Mouse (Mus musculus): ENCODE results near the gene Gap43. TPM values are rescaled to one million over a fixed set of nuclear protein-coding genes. Genes with fewer than 3 reads are reported as not detected.
"Not testable (repeated sequence)": the region's sequence is repeated elsewhere in the genome, so short reads cannot be mapped to it uniquely, and the experiment has no call there.

Gap43 gene
- polyA plus RNA-seq, 1 experiment from 2014 or later, result 14.8 TPM

DNA sequence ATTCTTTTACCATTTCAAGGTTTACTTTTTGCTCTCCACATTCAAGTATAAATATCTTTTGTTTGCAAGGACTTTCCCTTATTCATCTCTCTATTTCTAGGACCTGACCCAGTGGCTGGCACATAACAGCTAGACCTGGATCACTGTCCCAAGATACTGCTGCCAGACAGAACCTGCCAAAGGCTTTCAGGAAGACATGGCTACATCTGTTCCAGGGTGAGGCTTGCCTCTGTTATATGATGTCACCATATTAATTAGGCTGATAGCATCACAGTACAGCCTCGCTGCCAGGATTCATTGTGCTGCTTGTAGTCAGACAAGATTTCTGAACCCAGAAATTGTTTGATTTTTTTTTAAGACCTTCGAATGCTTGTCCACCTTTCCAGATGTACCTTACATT is 9.6 kb upstream of the Gap43 start:
- ATAC-seq (ENCODE audit: insufficient read depth) (no peak), DNase-seq (no peak)
- 77% methylated on average over 2 of the region's 2 CpGs for WGBS
- H3K36me3 ChIP-seq (ENCODE audit: insufficient read depth), result no peaks in the 10 kb centered on the region
- H3K4me2 ChIP-seq, result no peak overlapping the region
- H3K4me3 ChIP-seq (ENCODE audit: low read depth, low read length), result no peak overlapping the region
- H3K27me3 ChIP-seq (ENCODE audit: insufficient read depth, low read length), result no peaks in the 10 kb centered on the region
- TF ChIP-seq CTCF (IDR thresholded peaks at IDR 0.05; ENCODE audit: low read depth), result no peak
- H3K4me1 ChIP-seq (ENCODE audit: insufficient read depth), result no peaks in the 10 kb centered on the region
- H3K27ac ChIP-seq (ENCODE audit: low read depth), result no peak overlapping the region
- no peaks in the 10 kb centered on the region for H3K9me3 ChIP-seq (ENCODE audit: low read depth, low read length)
- H3K9ac ChIP-seq, result no peak overlapping the region

DNA sequence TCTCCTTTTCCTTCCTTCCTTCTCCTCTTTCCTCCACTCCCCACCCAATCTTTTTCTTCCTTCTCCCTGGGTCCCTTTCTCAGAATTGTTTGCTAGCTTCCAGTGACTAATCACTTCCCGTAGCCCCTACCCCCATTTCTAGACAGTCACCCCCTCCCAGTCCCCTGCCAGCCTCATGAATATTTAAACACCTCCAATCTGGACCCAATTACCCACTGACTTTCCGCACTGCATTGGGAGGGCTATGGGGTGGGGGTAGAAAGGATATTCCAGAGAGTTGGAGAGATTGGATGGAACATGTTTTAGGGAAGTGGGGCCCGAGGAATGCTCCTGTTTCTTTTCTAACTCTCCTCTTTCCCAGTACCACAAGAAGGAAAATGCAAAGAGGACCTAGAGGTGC is 414 bp upstream of the Gap43 start:
- not testable (repeated sequence) for H3K27ac ChIP-seq (ENCODE audit: low read depth); DNase-seq; H3K4me3 ChIP-seq (ENCODE audit: low read depth, low read length); H3K4me1 ChIP-seq (ENCODE audit: insufficient read depth); H3K4me2 ChIP-seq; H3K36me3 ChIP-seq (ENCODE audit: insufficient read depth); ATAC-seq (ENCODE audit: insufficient read depth); H3K9me3 ChIP-seq (ENCODE audit: low read depth, low read length); H3K9ac ChIP-seq
- H3K27me3 ChIP-seq (ENCODE audit: insufficient read depth, low read length), result peaks cover 12% of the 10 kb centered on the region; the same call in 1 of the 2 replicates
- WGBS, result 9% methylated on average over 2 of the region's 3 CpGs

DNA sequence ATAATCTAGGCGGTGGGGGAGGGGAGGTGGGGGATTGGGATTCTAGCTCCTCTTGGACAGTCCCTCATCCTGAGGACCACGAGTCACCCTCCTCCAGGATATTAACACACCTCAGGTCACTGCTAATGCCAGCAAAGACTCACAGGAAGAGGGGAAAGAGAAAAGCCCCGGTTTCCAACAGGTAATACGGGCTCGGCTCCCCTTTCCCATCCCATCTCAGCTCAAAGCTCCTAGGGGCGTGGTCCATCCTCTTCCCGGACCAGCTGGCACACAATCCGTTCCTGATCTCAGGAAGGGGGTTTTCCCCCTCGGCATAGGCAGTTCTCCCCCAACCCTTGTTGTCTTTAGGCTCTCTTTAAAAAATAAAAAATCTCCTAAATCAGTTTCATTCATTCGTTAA is 939 bp downstream of the Gap43 start:
- H3K27me3 ChIP-seq (ENCODE audit: insufficient read depth, low read length), result peaks cover 12% of the 10 kb centered on the region; the same call in 1 of the 2 replicates
- WGBS, result 1% methylated on average over 10 of the region's 10 CpGs
- no peaks in the 10 kb centered on the region for H3K9me3 ChIP-seq (ENCODE audit: low read depth, low read length)
- ATAC-seq (ENCODE audit: insufficient read depth), result no peak
- H3K4me1 ChIP-seq (ENCODE audit: insufficient read depth), result 0 out of 2 replicates have a peak, but pooled peaks cover 3% of the 10 kb centered on the region
- H3K4me2 ChIP-seq, result peak overlapping the region; percentile 61
- H3K4me3 ChIP-seq (ENCODE audit: low read depth, low read length), result peak overlapping the region; percentile 28; the same call in 1 of the 2 replicates
- no peak for TF ChIP-seq CTCF (IDR thresholded peaks at IDR 0.05; ENCODE audit: low read depth)
- peak; percentile 11 for DNase-seq
- no peak overlapping the region for H3K9ac ChIP-seq
- no peak overlapping the region for H3K27ac ChIP-seq (ENCODE audit: low read depth)
- no peaks in the 10 kb centered on the region for H3K36me3 ChIP-seq (ENCODE audit: insufficient read depth)

- TF ChIP-seq CTCF (IDR thresholded peaks at IDR 0.05; ENCODE audit: low read depth), result no peak
- Histone ChIP-seq H3K9me3 (ENCODE audit: low read depth, low read length) (no peaks in the 10 kb centered on the region), H3K27ac (ENCODE audit: low read depth) (no peak overlapping the region), H3K4me1 (ENCODE audit: insufficient read depth) (0 out of 2 replicates have a peak, but pooled peaks cover 3% of the 10 kb centered on the region), H3K9ac (no peak overlapping the region), H3K36me3 (ENCODE audit: insufficient read depth) (no peaks in the 10 kb centered on the region), H3K4me3 (ENCODE audit: low read depth, low read length) (peak overlapping the region; percentile 28; the same call in 1 of the 2 replicates), H3K27me3 (ENCODE audit: insufficient read depth, low read length) (peaks cover 12% of the 10 kb centered on the region; the same call in 1 of the 2 replicates), H3K4me2 (peak overlapping the region; percentile 61)
- ATAC-seq (ENCODE audit: insufficient read depth) (no peak), DNase-seq (no peak)
- 9% methylated on average over 4 of the region's 4 CpGs for WGBS
Measured at GRCm38 (mm10) chr16:42338987-42339386, 1.5 kb downstream of the Gap43 start.

DNA sequence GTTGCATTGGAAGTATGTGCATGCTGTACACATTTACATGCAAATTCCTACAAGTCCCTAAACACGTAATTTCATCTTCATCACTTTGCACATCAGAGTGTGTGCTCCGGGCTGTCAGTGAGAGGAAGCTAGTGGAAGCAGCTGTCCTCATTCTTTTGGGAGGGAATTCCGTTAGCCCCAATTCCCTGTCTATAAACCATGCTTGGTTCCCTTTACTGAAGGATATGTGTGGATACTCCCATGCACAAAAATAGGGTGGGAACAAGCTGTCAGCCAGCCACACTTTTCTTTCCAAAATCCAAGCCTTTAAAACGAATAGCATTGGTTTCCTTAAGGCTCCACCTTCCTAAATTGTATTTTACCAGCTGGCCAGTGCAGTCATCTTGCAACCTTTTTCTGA is 2.1 kb downstream of the Gap43 start:
- Histone ChIP-seq H3K4me2 (0 out of 2 replicates have a peak overlapping the region, but pooled peaks have one; percentile 61), H3K36me3 (ENCODE audit: insufficient read depth) (no peaks in the 10 kb centered on the region), H3K9ac (no peak overlapping the region), H3K4me1 (ENCODE audit: insufficient read depth) (0 out of 2 replicates have a peak, but pooled peaks cover 3% of the 10 kb centered on the region), H3K27ac (ENCODE audit: low read depth) (no peak overlapping the region), H3K4me3 (ENCODE audit: low read depth, low read length) (no peak overlapping the region), H3K27me3 (ENCODE audit: insufficient read depth, low read length) (peaks cover 12% of the 10 kb centered on the region; the same call in 1 of the 2 replicates), H3K9me3 (ENCODE audit: low read depth, low read length) (no peaks in the 10 kb centered on the region)
- DNase-seq (peak; percentile 1), ATAC-seq (ENCODE audit: insufficient read depth) (no peak)
- TF ChIP-seq CTCF (IDR thresholded peaks at IDR 0.05; ENCODE audit: low read depth), result no peak
- 16% methylated on average over 4 of the region's 4 CpGs for WGBS

GRCm38 (mm10) chr16:42337663-42338062 is 2.8 kb downstream of the Gap43 start:
- H3K4me1 ChIP-seq (ENCODE audit: insufficient read depth), result 0 out of 2 replicates have a peak, but pooled peaks cover 3% of the 10 kb centered on the region
- no peak overlapping the region for H3K9ac ChIP-seq
- H3K4me3 ChIP-seq (ENCODE audit: low read depth, low read length), result no peak overlapping the region
- no peaks in the 10 kb centered on the region for H3K9me3 ChIP-seq (ENCODE audit: low read depth, low read length)
- peak; percentile 14 for DNase-seq
- H3K27ac ChIP-seq (ENCODE audit: low read depth), result no peak overlapping the region
- H3K27me3 ChIP-seq (ENCODE audit: insufficient read depth, low read length), result peaks cover 12% of the 10 kb centered on the region; the same call in 1 of the 2 replicates
- H3K4me2 ChIP-seq, result no peak overlapping the region
- no peaks in the 10 kb centered on the region for H3K36me3 ChIP-seq (ENCODE audit: insufficient read depth)
- no peak for ATAC-seq (ENCODE audit: insufficient read depth)
- TF ChIP-seq CTCF (IDR thresholded peaks at IDR 0.05; ENCODE audit: low read depth), result no peak
- WGBS, result 22% methylated on average over 2 of the region's 2 CpGs

DNA sequence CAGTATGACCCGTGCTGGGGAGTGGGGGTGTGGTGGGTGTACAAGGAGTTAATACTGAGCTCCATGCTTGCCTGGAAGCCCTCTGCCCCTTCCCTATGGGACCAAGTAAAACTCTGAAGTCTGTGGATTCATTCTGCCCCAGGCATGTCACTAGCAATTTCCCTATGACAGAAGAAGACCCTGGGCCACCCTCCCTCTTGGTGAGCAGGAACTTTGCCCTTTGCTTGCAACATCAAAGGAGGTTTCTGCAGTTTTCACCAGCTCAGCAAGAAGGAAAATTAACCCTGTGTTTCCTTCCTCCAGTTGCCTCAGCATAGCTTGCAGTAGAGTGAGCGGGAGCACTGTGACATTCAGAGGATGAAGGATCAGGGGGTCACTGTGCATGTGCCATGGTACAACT is 3.8 kb downstream of the Gap43 start:
- Histone ChIP-seq H3K4me2 (no peak overlapping the region), H3K9me3 (ENCODE audit: low read depth, low read length) (no peaks in the 10 kb centered on the region), H3K36me3 (ENCODE audit: insufficient read depth) (no peaks in the 10 kb centered on the region), H3K9ac (no peak overlapping the region), H3K4me3 (ENCODE audit: low read depth, low read length) (no peak overlapping the region), H3K4me1 (ENCODE audit: insufficient read depth) (0 out of 2 replicates have a peak, but pooled peaks cover 3% of the 10 kb centered on the region), H3K27me3 (ENCODE audit: insufficient read depth, low read length) (peaks cover 12% of the 10 kb centered on the region; the same call in 1 of the 2 replicates), H3K27ac (ENCODE audit: low read depth) (no peak overlapping the region)
- ATAC-seq (ENCODE audit: insufficient read depth) (no peak), DNase-seq (peak; percentile 3)
- no peak for TF ChIP-seq CTCF (IDR thresholded peaks at IDR 0.05; ENCODE audit: low read depth)
- WGBS, result 32% methylated on average over 2 of the region's 2 CpGs
